In the genomic region with DNA sequence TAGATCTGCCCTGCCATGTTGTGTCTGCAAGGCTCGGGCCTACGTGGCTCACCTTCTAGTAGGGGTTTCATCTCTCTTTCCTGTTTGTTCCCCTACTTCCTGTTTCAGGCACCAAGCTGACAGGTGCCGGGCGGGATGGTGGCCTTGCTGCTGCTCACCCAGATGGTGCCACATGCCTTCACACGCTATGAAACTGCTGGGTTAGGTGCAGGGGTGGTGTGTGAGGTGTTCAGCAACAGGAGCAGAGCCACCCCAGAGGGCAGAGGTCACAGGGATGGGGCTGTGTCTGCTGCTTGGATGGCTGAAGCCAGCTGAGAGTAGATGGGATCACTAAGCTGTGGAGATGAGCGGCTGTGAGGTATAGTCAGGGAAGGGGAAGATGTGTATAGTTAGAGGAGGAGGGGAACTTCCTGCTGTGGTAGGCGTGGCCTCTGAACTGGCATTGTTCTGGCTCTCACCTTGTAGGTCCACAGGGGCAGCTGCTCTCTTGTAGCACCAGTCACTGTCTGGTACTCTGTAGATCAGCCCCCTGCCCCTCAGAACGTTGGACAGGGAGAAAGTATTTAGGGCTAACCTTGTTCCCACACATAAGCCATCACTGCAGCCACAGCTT, we compare ENCODE assay signal across 9 mouse cellular contexts. TPM values are rescaled to one million over a fixed set of nuclear protein-coding genes. Genes with fewer than 3 reads are reported as not detected.
A peak's percentile ranks its signal among the peaks of the same experiment; 100 is the strongest.
DNase-seq lines count a peak whose midpoint lies in the region; ATAC-seq and TF ChIP-seq lines count a peak whose summit lies in the region.
"Had no signal": no experiment of that assay in that cellular context is flagged by ENCODE, and none has a peak within 500 bp of the region (broad histone marks: within the 10 kb centered on the region; RNA-seq: fewer than 3 reads in every experiment).

No protein-coding gene starts in this region.

- no peak overlapping the region for H3K9ac ChIP-seq in heart, embryonic 16.5 days (ENCODE audit: low read length)
- H3K9ac ChIP-seq in kidney, embryonic 14.5 days (ENCODE audit: low read depth, low read length), result no peak overlapping the region

- 58% methylated on average over 8 of the region's 8 CpGs for WGBS in heart, embryonic 16.5 days
- WGBS in spleen, adult 2 months, result 14% methylated on average over 8 of the region's 8 CpGs
- 66% methylated on average over 8 of the region's 8 CpGs for whole genome bisulfite sequencing in kidney, embryonic 14.5 days

- H3K9me3 ChIP-seq in heart, embryonic 16.5 days (replicated peaks; ENCODE audit: control insufficient read depth, low read length), result no peaks in the 10 kb centered on the region
- H3K9me3 ChIP-seq in kidney, embryonic 14.5 days (ENCODE audit: control insufficient read depth, low read length), result no peaks in the 10 kb centered on the region

- H3K27ac ChIP-seq in heart, embryonic 16.5 days (ENCODE audit: low read length), result peak overlapping the region; percentile 54; the same call in 1 of the 2 replicates
- H3K27ac ChIP-seq in spleen, adult 2 months (ENCODE audit: insufficient read depth, low read length), result peak overlapping the region; percentile 89
- no peak overlapping the region for H3K27ac ChIP-seq in kidney, embryonic 14.5 days (ENCODE audit: low read depth, low read length)

- 0 out of 2 replicates have a peak, but pooled peaks have one; percentile 3 for TF ChIP-seq POLR2A in spleen, adult 2 months (IDR thresholded peaks at IDR 0.05; ENCODE audit: low read depth, low read length)

- H3K27me3 ChIP-seq in heart, embryonic 16.5 days (ENCODE audit: control insufficient read depth, insufficient read depth, low read length), result no peaks in the 10 kb centered on the region
- no peaks in the 10 kb centered on the region for H3K27me3 ChIP-seq in spleen, adult 2 months (ENCODE audit: control insufficient read depth, insufficient read depth, low read length)
- no peaks in the 10 kb centered on the region for H3K27me3 ChIP-seq in kidney, embryonic 14.5 days (ENCODE audit: control insufficient read depth, insufficient read depth, low read length)

- DNase-seq in heart, postnatal 10 days, result no peak
- peak; percentile 74 for DNase-seq in CD4-positive, CD25-positive, alpha-beta regulatory T cell, adult 2 months (ENCODE audit: low read depth, low spot score)
- DNase-seq in spleen, adult 2 months (ENCODE audit: low read depth in 1 of 2, low spot score in 2 of 2), result peak in 1 of 2 experiments; percentile 60
- no peak for DNase-seq in adipocyte (ENCODE audit: low spot score)
- DNase-seq in left cerebral cortex, adult 8-10 months (ENCODE audit: low spot score in 2 of 2), result no peak
- DNase-seq: gastrocnemius, postnatal 10 days had no signal

- H3K36me3 ChIP-seq in heart, embryonic 16.5 days (ENCODE audit: control insufficient read depth, insufficient read depth), result no peaks in the 10 kb centered on the region
- no peaks in the 10 kb centered on the region for H3K36me3 ChIP-seq in spleen, adult 2 months (ENCODE audit: control insufficient read depth, insufficient read depth, low read length)
- no peaks in the 10 kb centered on the region for H3K36me3 ChIP-seq in kidney, embryonic 14.5 days (ENCODE audit: control insufficient read depth, insufficient read depth, low read length)

- ATAC-seq in heart, embryonic 16.5 days (replicated peaks; ENCODE audit: extremely low read depth, insufficient read depth, low FRiP score), result peak; percentile 21
- peak; percentile 13 for ATAC-seq in common myeloid progenitor, adult 5-6 weeks (replicated peaks; ENCODE audit: low read depth, poor library complexity, severe bottlenecking)
- ATAC-seq in kidney, embryonic 14.5 days (ENCODE audit: low FRiP score, low TSS enrichment), result no peak

- H3K4me3 ChIP-seq in heart, embryonic 16.5 days (ENCODE audit: low read length), result no peak overlapping the region
- peak overlapping the region; percentile 11; the same call in 1 of the 2 replicates for H3K4me3 ChIP-seq in spleen, adult 2 months (ENCODE audit: extremely low read depth, insufficient read depth, insufficient read length)
- no peak overlapping the region for H3K4me3 ChIP-seq in kidney, embryonic 14.5 days (ENCODE audit: low read length)

- intact Hi-C loops in heart, postnatal 10 days (cut with DNase I), result no loop called here

- TF ChIP-seq CTCF in spleen, adult 2 months (IDR thresholded peaks at IDR 0.05; ENCODE audit: extremely low read depth, insufficient read depth, insufficient read length, insufficient replicate concordance), result no peak

- peaks cover 21% of the 10 kb centered on the region for H3K4me1 ChIP-seq in heart, embryonic 16.5 days (ENCODE audit: control insufficient read depth, insufficient read depth, low read length)
- peaks cover 37% of the 10 kb centered on the region for H3K4me1 ChIP-seq in spleen, adult 2 months (ENCODE audit: control insufficient read depth, insufficient read depth, insufficient read length)
- H3K4me1 ChIP-seq in kidney, embryonic 14.5 days (ENCODE audit: control insufficient read depth, insufficient read depth, low read length), result peaks cover 25% of the 10 kb centered on the region

- no peak overlapping the region for H3K4me2 ChIP-seq in heart, embryonic 16.5 days (ENCODE audit: low read depth, low read length)
- H3K4me2 ChIP-seq in kidney, embryonic 14.5 days (replicated peaks; ENCODE audit: low read depth, low read length), result no peak overlapping the region

RNA-seq across cellular contexts. Expression of a gene that starts 42.5 kb away (rescaled TPM):
- 32.9 and 35.6 TPM in 2 replicates for polyA plus RNA-seq in heart, embryonic 16.5 days (2015; fragmentation: Nextera tagmentation; extraction: Ambion mirVana)
- 10 to 100 TPM; 45.6 to 51.4 TPM for total RNA-seq in heart, postnatal 10 days (2021)
- 10.1 and 31.0 TPM in 2 replicates for total RNA-seq in common myeloid progenitor, adult 5-6 weeks (2017)
- polyA plus RNA-seq in spleen, adult 2 months (2012; rRNA removed), result 9.4 and 16.6 TPM in 2 replicates
- 41.6 and 57.7 TPM in 2 replicates for polyA plus RNA-seq in kidney, embryonic 14.5 days (2014; fragmentation: Nextera tagmentation; extraction: Ambion mirVana)
- total RNA-seq in left cerebral cortex, adult 8-10 months (2022), result 10 to 100 TPM; 34.5 to 49.5 (median 39.8) TPM
